Mouse (Mus musculus): ENCODE measurements around the gene Kdm5c. TPM values are rescaled to one million over a fixed set of nuclear protein-coding genes. Genes with fewer than 3 reads are reported as not detected.

The Kdm5c gene
- polyA plus RNA-seq, 1 experiment = 70.8 TPM

GRCm38 (mm10) chrX:152307371-152307770 is 74.6 kb downstream of the Kdm5c start:
- Histone ChIP-seq H3K9me3 (replicated peaks; ENCODE audit: control insufficient read depth, insufficient read depth, low read length, poor library complexity, severe bottlenecking) (no peaks in the 10 kb centered on the region), H3K4me3 (ENCODE audit: low read depth, low read length) (no peak overlapping the region), H3K27ac (ENCODE audit: insufficient read depth, low read length) (no peak overlapping the region), H3K9ac (ENCODE audit: low read depth, poor library complexity, severe bottlenecking) (no peak overlapping the region), H3K4me1 (ENCODE audit: control insufficient read depth, insufficient read depth, low read length) (no peaks in the 10 kb centered on the region), H3K36me3 (ENCODE audit: control insufficient read depth, insufficient read depth, low read length, poor library complexity, severe bottlenecking) (0 out of 2 replicates have a peak, but pooled peaks cover 2% of the 10 kb centered on the region), H3K27me3 (ENCODE audit: control insufficient read depth, insufficient read depth, low read length, poor library complexity, severe bottlenecking) (no peaks in the 10 kb centered on the region)
- TF ChIP-seq CTCF (IDR thresholded peaks at IDR 0.05; ENCODE audit: low read depth, low read length) (no peak), POLR2A (IDR thresholded peaks at IDR 0.05; ENCODE audit: insufficient read depth, low read length) (no peak), EP300 (IDR thresholded peaks at IDR 0.05; ENCODE audit: insufficient read depth, low read depth, low read length) (no peak)

- Histone ChIP-seq H3K27me3 (ENCODE audit: control insufficient read depth, insufficient read depth, low read length, poor library complexity, severe bottlenecking) (no peaks in the 10 kb centered on the region), H3K36me3 (ENCODE audit: control insufficient read depth, insufficient read depth, low read length, poor library complexity, severe bottlenecking) (0 out of 2 replicates have a peak, but pooled peaks cover 2% of the 10 kb centered on the region), H3K4me1 (ENCODE audit: control insufficient read depth, insufficient read depth, low read length) (no peaks in the 10 kb centered on the region), H3K4me3 (ENCODE audit: low read depth, low read length) (no peak overlapping the region), H3K9ac (ENCODE audit: low read depth, poor library complexity, severe bottlenecking) (no peak overlapping the region), H3K9me3 (replicated peaks; ENCODE audit: control insufficient read depth, insufficient read depth, low read length, poor library complexity, severe bottlenecking) (no peaks in the 10 kb centered on the region), H3K27ac (ENCODE audit: insufficient read depth, low read length) (no peak overlapping the region)
- TF ChIP-seq EP300 (IDR thresholded peaks at IDR 0.05; ENCODE audit: insufficient read depth, low read depth, low read length) (no peak), POLR2A (IDR thresholded peaks at IDR 0.05; ENCODE audit: insufficient read depth, low read length) (no peak), CTCF (IDR thresholded peaks at IDR 0.05; ENCODE audit: low read depth, low read length) (no peak)
Observed at GRCm38 (mm10) chrX:152307942-152308341, 75.1 kb downstream of the Kdm5c start.

GRCm38 (mm10) chrX:152320535-152320934 is 87.7 kb downstream of the Kdm5c start:
- no peak overlapping the region for H3K9ac ChIP-seq (ENCODE audit: low read depth, poor library complexity, severe bottlenecking)
- H3K4me3 ChIP-seq (ENCODE audit: low read depth, low read length) = no peak overlapping the region
- peaks cover 2% of the 10 kb centered on the region; the same call in 1 of the 2 replicates for H3K36me3 ChIP-seq (ENCODE audit: control insufficient read depth, insufficient read depth, low read length, poor library complexity, severe bottlenecking)
- no peaks in the 10 kb centered on the region for H3K9me3 ChIP-seq (replicated peaks; ENCODE audit: control insufficient read depth, insufficient read depth, low read length, poor library complexity, severe bottlenecking)
- H3K27me3 ChIP-seq (ENCODE audit: control insufficient read depth, insufficient read depth, low read length, poor library complexity, severe bottlenecking) = no peaks in the 10 kb centered on the region
- TF ChIP-seq POLR2A (IDR thresholded peaks at IDR 0.05; ENCODE audit: insufficient read depth, low read length) (no peak), EP300 (IDR thresholded peaks at IDR 0.05; ENCODE audit: insufficient read depth, low read depth, low read length) (no peak), CTCF (IDR thresholded peaks at IDR 0.05; ENCODE audit: low read depth, low read length) (no peak)
- no peak overlapping the region for H3K27ac ChIP-seq (ENCODE audit: insufficient read depth, low read length)
- H3K4me1 ChIP-seq (ENCODE audit: control insufficient read depth, insufficient read depth, low read length) = no peaks in the 10 kb centered on the region

- no peak for TF ChIP-seq EP300 (IDR thresholded peaks at IDR 0.05; ENCODE audit: insufficient read depth, low read depth, low read length)
- TF ChIP-seq CTCF (IDR thresholded peaks at IDR 0.05; ENCODE audit: low read depth, low read length) = no peak
- no peak for TF ChIP-seq POLR2A (IDR thresholded peaks at IDR 0.05; ENCODE audit: insufficient read depth, low read length)
- Histone ChIP-seq H3K4me3 (ENCODE audit: low read depth, low read length) (no peak overlapping the region), H3K27me3 (ENCODE audit: control insufficient read depth, insufficient read depth, low read length, poor library complexity, severe bottlenecking) (no peaks in the 10 kb centered on the region), H3K4me1 (ENCODE audit: control insufficient read depth, insufficient read depth, low read length) (no peaks in the 10 kb centered on the region), H3K9me3 (replicated peaks; ENCODE audit: control insufficient read depth, insufficient read depth, low read length, poor library complexity, severe bottlenecking) (no peaks in the 10 kb centered on the region), H3K27ac (ENCODE audit: insufficient read depth, low read length) (no peak overlapping the region), H3K36me3 (ENCODE audit: control insufficient read depth, insufficient read depth, low read length, poor library complexity, severe bottlenecking) (peaks cover 2% of the 10 kb centered on the region; the same call in 1 of the 2 replicates), H3K9ac (ENCODE audit: low read depth, poor library complexity, severe bottlenecking) (no peak overlapping the region)
Observed at GRCm38 (mm10) chrX:152322776-152323175, 90.0 kb downstream of the Kdm5c start.

- Histone ChIP-seq H3K27me3 (ENCODE audit: control insufficient read depth, insufficient read depth, low read length, poor library complexity, severe bottlenecking) (no peaks in the 10 kb centered on the region), H3K36me3 (ENCODE audit: control insufficient read depth, insufficient read depth, low read length, poor library complexity, severe bottlenecking) (peaks cover 2% of the 10 kb centered on the region; the same call in 1 of the 2 replicates), H3K9me3 (replicated peaks; ENCODE audit: control insufficient read depth, insufficient read depth, low read length, poor library complexity, severe bottlenecking) (no peaks in the 10 kb centered on the region), H3K9ac (ENCODE audit: low read depth, poor library complexity, severe bottlenecking) (no peak overlapping the region), H3K4me3 (ENCODE audit: low read depth, low read length) (no peak overlapping the region), H3K4me1 (ENCODE audit: control insufficient read depth, insufficient read depth, low read length) (no peaks in the 10 kb centered on the region), H3K27ac (ENCODE audit: insufficient read depth, low read length) (no peak overlapping the region)
- TF ChIP-seq EP300 (IDR thresholded peaks at IDR 0.05; ENCODE audit: insufficient read depth, low read depth, low read length) = no peak
- no peak for TF ChIP-seq POLR2A (IDR thresholded peaks at IDR 0.05; ENCODE audit: insufficient read depth, low read length)
- TF ChIP-seq CTCF (IDR thresholded peaks at IDR 0.05; ENCODE audit: low read depth, low read length) = no peak
Observed at GRCm38 (mm10) chrX:152323584-152323983, 90.8 kb downstream of the Kdm5c start.

Other genes with a start within 250 kb of the Kdm5c start
- 75.1 and 79.5 TPM in 2 replicates for gene Hsd17b10, start 231.2 kb upstream of the Kdm5c start, polyA plus RNA-seq (2011; ENCODE audit: insufficient read depth, insufficient read length, low read depth, missing spikeins)
- gene Ribc1, start 216.7 kb upstream of the Kdm5c start, polyA plus RNA-seq (2011; ENCODE audit: insufficient read depth, insufficient read length, low read depth, missing spikeins) = 8.1 and 8.3 TPM in 2 replicates
- 134 and 158 TPM in 2 replicates for gene Smc1a, start 216.6 kb upstream of the Kdm5c start, polyA plus RNA-seq (2011; ENCODE audit: insufficient read depth, insufficient read length, low read depth, missing spikeins)
- gene Iqsec2, start 88.8 kb upstream of the Kdm5c start, polyA plus RNA-seq (2011; ENCODE audit: insufficient read depth, insufficient read length, low read depth, missing spikeins) = 3.5 and 4.3 TPM in 2 replicates
- gene Kantr, start 94.5 kb downstream of the Kdm5c start, polyA plus RNA-seq (2011; ENCODE audit: insufficient read depth, insufficient read length, low read depth, missing spikeins) = 24.3 and 29.5 TPM in 2 replicates
- gene Tspyl2, start 109.4 kb downstream of the Kdm5c start, polyA plus RNA-seq (2011; ENCODE audit: insufficient read depth, insufficient read length, low read depth, missing spikeins) = 16.1 and 19.5 TPM in 2 replicates
- gene Gpr173, start 135.7 kb downstream of the Kdm5c start, polyA plus RNA-seq (2011; ENCODE audit: insufficient read depth, insufficient read length, low read depth, missing spikeins) = 2.7 and 4.3 TPM in 2 replicates